In genomic region chr4:135151988-135152594, GRCm38 (mm10) we compare ENCODE assay signal across 9 mouse cellular contexts. TPM values are rescaled to one million over a fixed set of nuclear protein-coding genes. Genes with fewer than 3 reads are reported as not detected.
A peak's percentile ranks its signal among the peaks of the same experiment; 100 is the strongest.
DNase-seq lines count a peak whose midpoint lies in the region; ATAC-seq and TF ChIP-seq lines count a peak whose summit lies in the region.
"Had no signal": no experiment of that assay in that cellular context is flagged by ENCODE, and none has a peak within 500 bp of the region (broad histone marks: within the 10 kb centered on the region; RNA-seq: fewer than 3 reads in every experiment).

No protein-coding gene starts in this region.

- peak overlapping the region; percentile 62 for H3K4me2 ChIP-seq in lung, embryonic 14.5 days
- H3K4me2 ChIP-seq in hindbrain, postnatal 0 days (ENCODE audit: low read depth, low read length) = peak overlapping the region; percentile 38; the same call in 1 of the 2 replicates

- no peak overlapping the region for H3K9ac ChIP-seq in lung, embryonic 14.5 days
- H3K9ac ChIP-seq in hindbrain, postnatal 0 days (replicated peaks; ENCODE audit: low read length) = no peak overlapping the region

- no peaks in the 10 kb centered on the region for H3K36me3 ChIP-seq in lung, embryonic 14.5 days (ENCODE audit: insufficient read depth)
- H3K36me3 ChIP-seq in hindbrain, postnatal 0 days (ENCODE audit: insufficient read depth, low read length) = no peaks in the 10 kb centered on the region
- peaks cover 5% of the 10 kb centered on the region for H3K36me3 ChIP-seq in splenic B cell, adult 2 months (ENCODE audit: control insufficient read depth, insufficient read depth, low read length, poor library complexity, severe bottlenecking)

- peak; percentile 42 for DNase-seq in lung, embryonic 14.5 days
- no peak for DNase-seq in lung, postnatal 36 days
- DNase-seq in hindbrain, postnatal 0 days (ENCODE audit: low spot score) = no peak
- peak; percentile 24 for DNase-seq in lung, postnatal 14 days
- DNase-seq in splenic B cell, adult 2 months (ENCODE audit: low read depth, low spot score) = peak; percentile 73
- DNase-seq in layer of hippocampus, adult 11-12 months (ENCODE audit: low spot score) = no peak
- no peak for DNase-seq in urinary bladder, postnatal 36 days (ENCODE audit: low spot score in 2 of 2)

- TF ChIP-seq POLR2A in embryonic fibroblast, embryonic 13.5 days (IDR thresholded peaks at IDR 0.05; ENCODE audit: low read depth, low read length) = no peak

- H3K4me3 ChIP-seq in lung, embryonic 14.5 days (ENCODE audit: low read depth, low read length) = peak overlapping the region; percentile 37
- 0 out of 2 replicates have a peak overlapping the region, but pooled peaks have one; percentile 1 for H3K4me3 ChIP-seq in embryonic fibroblast, embryonic 13.5 days (ENCODE audit: insufficient read depth, low read length)
- H3K4me3 ChIP-seq in hindbrain, postnatal 0 days (ENCODE audit: low read length) = peak overlapping the region; percentile 19

- H3K4me1 ChIP-seq in lung, embryonic 14.5 days (ENCODE audit: insufficient read depth) = peaks cover 6% of the 10 kb centered on the region; the same call in 1 of the 2 replicates
- H3K4me1 ChIP-seq in embryonic fibroblast, embryonic 13.5 days (ENCODE audit: control insufficient read depth, insufficient read depth, low read length) = peaks cover 3% of the 10 kb centered on the region
- no peaks in the 10 kb centered on the region for H3K4me1 ChIP-seq in hindbrain, postnatal 0 days (ENCODE audit: insufficient read depth, low read length)

- 0 out of 2 replicates have a peak, but pooled peaks have one; percentile 48 for ATAC-seq in lung, embryonic 14.5 days (ENCODE audit: insufficient read depth)
- no peak for ATAC-seq in hindbrain, postnatal 0 days

- under 1% methylated on average over 61 of the region's 63 CpGs for WGBS in lung, embryonic 14.5 days
- under 1% methylated on average over 48 of the region's 63 CpGs for WGBS in hindbrain, postnatal 0 days

- peaks cover 98% of the 10 kb centered on the region for H3K27me3 ChIP-seq in lung, embryonic 14.5 days (ENCODE audit: insufficient read depth, low read length)
- peaks cover 90% of the 10 kb centered on the region for H3K27me3 ChIP-seq in hindbrain, postnatal 0 days (ENCODE audit: insufficient read depth, low read length)
- H3K27me3 ChIP-seq in splenic B cell, adult 2 months (ENCODE audit: control insufficient read depth, insufficient read depth, low read length, poor library complexity, severe bottlenecking) = no peaks in the 10 kb centered on the region

- H3K9me3 ChIP-seq in lung, embryonic 14.5 days (ENCODE audit: low read depth, low read length) = no peaks in the 10 kb centered on the region
- no peaks in the 10 kb centered on the region for H3K9me3 ChIP-seq in hindbrain, postnatal 0 days (ENCODE audit: low read length)

- no peak for TF ChIP-seq CTCF in lung, embryonic 14.5 days (IDR thresholded peaks at IDR 0.05; ENCODE audit: low read depth)
- no peak for TF ChIP-seq CTCF in embryonic fibroblast, embryonic 13.5 days (IDR thresholded peaks at IDR 0.05; ENCODE audit: borderline replicate concordance, insufficient read depth, low read length)
- no peak for TF ChIP-seq CTCF in hindbrain, postnatal 0 days (IDR thresholded peaks at IDR 0.05; ENCODE audit: low read depth)

- H3K27ac ChIP-seq in lung, embryonic 14.5 days (ENCODE audit: low read depth) = no peak overlapping the region
- no peak overlapping the region for H3K27ac ChIP-seq in embryonic fibroblast, embryonic 13.5 days (ENCODE audit: insufficient read depth, low read length)
- H3K27ac ChIP-seq in hindbrain, postnatal 0 days = no peak overlapping the region

RNA-seq across cellular contexts. Expression of gene Runx3, which starts 31.6 kb away (rescaled TPM):
- 0.04 and 0.16 TPM in 2 replicates for polyA plus RNA-seq in lung, embryonic 14.5 days (2014; fragmentation: Nextera tagmentation; extraction: Ambion mirVana)
- 4.4 and 8.2 TPM in 2 replicates for polyA plus RNA-seq in embryonic fibroblast, embryonic 13.5 days (2011; ENCODE audit: insufficient read length, low read depth, missing spikeins)
- total RNA-seq in hindbrain, postnatal 0 days (2014; rRNA removed) = not detected in 2 replicates
- not detected in 2 replicates for polyA plus RNA-seq in hindbrain, postnatal 0 days (2015; fragmentation: Nextera tagmentation; extraction: Ambion mirVana)
- polyA plus RNA-seq: cerebellum, adult 2 months had no signal

Comparison
In these comparisons a context has a peak if more than half of its experiments do, and no peak if none do; other contexts are left out.
1. DNase-seq: peak in lung, embryonic 14.5 days (single experiment), lung, postnatal 14 days (single experiment) and splenic B cell, adult 2 months (single experiment); none in lung, postnatal 36 days (single experiment), hindbrain, postnatal 0 days (single experiment), layer of hippocampus, adult 11-12 months (single experiment) and urinary bladder, postnatal 36 days (0 of 2).
2. Peak in every context shown above with its lines, with median percentiles within 50 percentile points of each other: H3K4me3 ChIP-seq.